Mouse (Mus musculus): ENCODE measurements around the gene Pacsin3. TPM values are rescaled to one million over a fixed set of nuclear protein-coding genes. Genes with fewer than 3 reads are reported as not detected.

Pacsin3 gene
- total and polyA plus RNA-seq, 3 experiments: 3.4 to 6.7 TPM; not detected in 1

DNA sequence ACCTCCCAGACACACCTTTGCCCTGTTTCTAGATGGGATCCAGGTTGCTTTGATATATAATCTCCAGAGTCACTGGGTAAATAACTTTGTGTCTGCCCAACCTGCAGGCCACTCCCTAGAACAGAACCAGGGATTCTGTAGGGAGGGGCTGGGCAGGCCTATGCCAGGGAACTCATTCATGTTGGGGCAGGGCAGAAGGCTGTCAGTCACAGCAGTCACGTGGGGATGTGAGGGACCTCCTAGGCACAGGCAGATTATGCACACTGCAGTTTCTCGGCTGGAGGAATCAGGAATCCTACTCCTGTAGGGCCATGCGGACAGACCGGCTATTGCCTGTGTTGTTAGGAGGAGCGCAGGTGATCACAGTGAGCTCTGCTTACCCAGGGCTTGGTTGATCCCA lies 25.6 kb downstream of the Pacsin3 start (continued):
- TF ChIP-seq SIN3A (IDR thresholded peaks at IDR 0.05; ENCODE audit: low read length): no peak

DNA sequence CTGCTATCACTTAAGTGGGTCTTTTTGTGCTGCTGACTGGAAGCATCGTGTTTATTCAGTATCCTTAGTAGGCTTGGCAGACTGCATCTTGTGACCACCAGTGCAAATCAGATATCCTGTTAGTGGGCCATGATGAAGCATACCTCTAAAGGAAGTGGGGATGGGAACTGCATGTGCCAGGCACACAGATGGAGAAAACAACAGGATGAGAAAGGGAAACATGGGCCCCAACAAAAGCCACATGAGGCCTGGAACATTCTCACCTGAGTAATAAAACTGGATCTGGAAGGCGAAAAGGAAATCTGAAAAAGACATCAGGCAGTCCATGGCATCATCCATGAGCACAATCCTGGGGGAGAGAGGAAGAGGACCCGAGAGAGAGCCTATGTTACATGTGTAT lies 28.2 kb downstream of the Pacsin3 start:
- Histone ChIP-seq H3K36me3 (ENCODE audit: control insufficient read depth in 1 of 2, insufficient read depth in 2 of 2, low read length in 2 of 2) (peaks cover 0 to 2% of the 10 kb centered on the region in 2 experiments; a peak in 1 of 4 replicates), H3K9me3 (replicated peaks; ENCODE audit: insufficient read depth, low read length) (no peaks in the 10 kb centered on the region), H3K4me1 (ENCODE audit: control insufficient read depth in 1 of 2, insufficient read depth in 2 of 2, low read length in 2 of 2) (no peaks in the 10 kb centered on the region), H3K27me3 (ENCODE audit: control insufficient read depth in 1 of 2, insufficient read depth in 2 of 2, low read length in 2 of 2) (no peaks in the 10 kb centered on the region), H3K9ac (ENCODE audit: control insufficient read depth, low read depth, low read length, poor library complexity, severe bottlenecking) (no peak overlapping the region), H3K79me2 (ENCODE audit: control insufficient read depth, insufficient read depth, low read length, poor library complexity) (no peaks in the 10 kb centered on the region), H3K27ac (ENCODE audit: control insufficient read depth, low read depth, low read length) (no peak overlapping the region), H3K4me3 (ENCODE audit: control insufficient read depth in 1 of 2, insufficient read depth in 1 of 2, low read depth in 2 of 2, low read length in 2 of 2) (no peak overlapping the region)
- no peak for DNase-seq (ENCODE audit: low read depth, low spot score)
- no peak for TF ChIP-seq RAD21 (IDR thresholded peaks at IDR 0.05; ENCODE audit: low read depth, low read length)
- no peak for TF ChIP-seq USF1 (IDR thresholded peaks at IDR 0.05; ENCODE audit: low read depth, low read length)
- no peak for TF ChIP-seq SIN3A (IDR thresholded peaks at IDR 0.05; ENCODE audit: low read length)
- TF ChIP-seq POLR2A (IDR thresholded peaks at IDR 0.05; ENCODE audit: control insufficient read depth in 1 of 2, insufficient read depth in 1 of 2, low read depth in 1 of 2, low read length in 2 of 2, poor library complexity in 1 of 2): no peak
- no peak for TF ChIP-seq TAL1 (IDR thresholded peaks at IDR 0.05; ENCODE audit: low read length)
- TF ChIP-seq E2F4 (IDR thresholded peaks at IDR 0.05; ENCODE audit: borderline replicate concordance, low read depth, low read length): no peak
- no peak for TF ChIP-seq MAFK (IDR thresholded peaks at IDR 0.05; ENCODE audit: borderline replicate concordance, low read depth, low read length)
- TF ChIP-seq NRF1 (IDR thresholded peaks at IDR 0.05; ENCODE audit: insufficient read depth, low read depth, low read length, poor library complexity, severe bottlenecking): no peak
- no peak for TF ChIP-seq RCOR1 (IDR thresholded peaks at IDR 0.05; ENCODE audit: low read depth, low read length)
- no peak for TF ChIP-seq ETS1 (IDR thresholded peaks at IDR 0.05; ENCODE audit: low read depth, low read length)
- TF ChIP-seq CHD2 (IDR thresholded peaks at IDR 0.05; ENCODE audit: low read length): no peak
- TF ChIP-seq ZC3H11A (IDR thresholded peaks at IDR 0.05; ENCODE audit: low read depth, low read length): no peak
- no peak for TF ChIP-seq NELFE (IDR thresholded peaks at IDR 0.05; ENCODE audit: low read depth, low read length)
- TF ChIP-seq TBP (IDR thresholded peaks at IDR 0.05; ENCODE audit: low read depth, low read length): no peak
- no peak for TF ChIP-seq KAT2A (conservative IDR thresholded peaks at IDR 0.05; ENCODE audit: low read depth, low read length)
- no peak for TF ChIP-seq CHD1 (IDR thresholded peaks at IDR 0.05; ENCODE audit: low read depth, low read length)
- TF ChIP-seq BHLHE40 (IDR thresholded peaks at IDR 0.05; ENCODE audit: borderline replicate concordance, low read depth, low read length): no peak
- TF ChIP-seq ZNF384 (IDR thresholded peaks at IDR 0.05; ENCODE audit: low read depth, low read length): no peak
